Mouse (Mus musculus): ENCODE results near the gene Myh14.

DNA sequence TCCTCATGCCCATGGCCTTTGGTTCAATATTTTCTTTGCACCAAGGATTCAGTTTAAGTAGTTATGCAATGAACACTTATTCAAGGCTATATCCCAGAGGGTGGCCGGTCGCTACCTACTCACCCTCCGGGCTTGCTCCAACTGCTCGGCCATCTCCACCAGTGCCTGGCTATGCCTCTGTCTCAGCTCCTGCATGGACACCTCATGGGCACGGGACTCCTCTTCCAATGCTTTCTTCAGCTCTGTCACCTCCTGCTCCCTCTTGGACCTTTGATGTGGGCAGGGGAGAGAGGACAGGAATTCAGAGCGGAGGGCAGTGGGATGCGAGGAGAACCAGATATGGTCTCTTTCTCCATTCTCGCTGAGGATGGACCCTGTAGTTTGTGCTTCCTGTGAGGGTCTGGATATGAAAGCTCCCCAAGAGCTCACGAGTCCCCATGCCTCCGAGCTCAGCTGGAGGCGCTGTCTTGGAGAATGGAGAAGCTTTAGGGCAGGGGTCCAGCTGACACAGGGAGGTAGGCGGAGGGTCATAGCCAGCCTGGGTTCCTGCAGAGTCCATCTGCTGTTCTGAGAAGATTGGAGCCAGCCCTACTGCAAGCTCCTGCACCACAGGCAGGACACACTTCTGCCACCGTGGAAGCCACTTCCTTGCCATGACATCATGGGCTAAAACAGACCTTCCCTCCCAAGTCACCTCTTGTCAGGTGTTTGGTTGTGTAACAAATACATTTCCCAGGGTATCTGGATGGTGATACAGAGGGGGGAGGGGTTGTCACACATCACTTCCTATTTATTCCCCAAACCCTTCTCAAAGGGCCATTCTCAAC is 45.2 kb downstream of the Myh14 start:
- TF ChIP-seq CTCF (conservative IDR thresholded peaks at IDR 0.05; ENCODE audit: low read length): no peak
- no peak for TF ChIP-seq NANOG (IDR thresholded peaks at IDR 0.05; ENCODE audit: borderline replicate concordance, low read length)
- TF ChIP-seq POU5F1 (IDR thresholded peaks at IDR 0.05; ENCODE audit: borderline replicate concordance, low read length): no peak

All from E14TG2a.4 (cell line).